10 mouse cellular contexts compared by ENCODE assay signal in genomic region chr4:75466880-75467327, GRCm38 (mm10).
DNase-seq lines count a peak whose midpoint lies in the region; ATAC-seq and TF ChIP-seq lines count a peak whose summit lies in the region.
"Had no signal": no experiment of that assay in that cellular context is flagged by ENCODE, and none has a peak within 500 bp of the region (broad histone marks: within the 10 kb centered on the region; RNA-seq: fewer than 3 reads in every experiment).

No protein-coding gene starts in this region.

- no peak for ATAC-seq in hindbrain, postnatal 0 days
- ATAC-seq in hindbrain, embryonic 11.5 days (ENCODE audit: low FRiP score) = no peak

- H3K27ac ChIP-seq in hindbrain, postnatal 0 days = no peak overlapping the region
- H3K27ac ChIP-seq in hindbrain, embryonic 11.5 days (ENCODE audit: low read depth, low read length) = no peak overlapping the region
- H3K27ac ChIP-seq: liver, embryonic 15.5 days had no signal

- H3K4me2 ChIP-seq in hindbrain, postnatal 0 days (ENCODE audit: low read depth, low read length) = no peak overlapping the region
- H3K4me2 ChIP-seq in hindbrain, embryonic 11.5 days (replicated peaks; ENCODE audit: low read depth, low read length) = no peak overlapping the region
- H3K4me2 ChIP-seq: liver, embryonic 15.5 days had no signal

- 45% methylated on average over 3 of the region's 3 CpGs for WGBS in hindbrain, postnatal 0 days
- WGBS in hindbrain, embryonic 11.5 days = 52% methylated on average over 3 of the region's 3 CpGs

- no peaks in the 10 kb centered on the region for H3K36me3 ChIP-seq in hindbrain, postnatal 0 days (ENCODE audit: insufficient read depth, low read length)
- no peaks in the 10 kb centered on the region for H3K36me3 ChIP-seq in hindbrain, embryonic 11.5 days (ENCODE audit: control insufficient read depth, insufficient read depth, low read length)
- H3K36me3 ChIP-seq: liver, embryonic 15.5 days had no signal

- no peak for TF ChIP-seq CTCF in hindbrain, postnatal 0 days (IDR thresholded peaks at IDR 0.05; ENCODE audit: low read depth)

- DNase-seq in adrenal gland, postnatal 10 days = peak; percentile 30
- DNase-seq in adrenal gland, postnatal 4 days (ENCODE audit: low spot score in 2 of 2) = no peak
- peak; percentile 2 for DNase-seq in hindbrain, postnatal 0 days (ENCODE audit: low spot score)
- DNase-seq in hindbrain, embryonic 11.5 days (ENCODE audit: low spot score) = no peak
- DNase-seq in brain, adult 2 months (ENCODE audit: low read depth, low spot score) = peak; percentile 99
- peak; percentile 93 to 94 for DNase-seq in cerebellum, postnatal 25 days
- no peak for DNase-seq in yolk sac, embryonic 10.5 days (ENCODE audit: low spot score)
- DNase-seq in spleen, postnatal 14 days (ENCODE audit: low spot score in 2 of 2) = no peak
- DNase-seq: kidney, adult 9 months had no signal

- no peaks in the 10 kb centered on the region for H3K9me3 ChIP-seq in hindbrain, postnatal 0 days (ENCODE audit: low read length)
- H3K9me3 ChIP-seq in hindbrain, embryonic 11.5 days (ENCODE audit: control insufficient read depth, low read length) = no peaks in the 10 kb centered on the region
- H3K9me3 ChIP-seq: liver, embryonic 15.5 days had no signal

- no peak overlapping the region for H3K4me3 ChIP-seq in hindbrain, postnatal 0 days (ENCODE audit: low read length)
- H3K4me3 ChIP-seq in hindbrain, embryonic 11.5 days (ENCODE audit: low read depth, low read length) = no peak overlapping the region
- H3K4me3 ChIP-seq: liver, embryonic 15.5 days had no signal

- no peaks in the 10 kb centered on the region for H3K27me3 ChIP-seq in hindbrain, postnatal 0 days (ENCODE audit: insufficient read depth, low read length)
- no peaks in the 10 kb centered on the region for H3K27me3 ChIP-seq in hindbrain, embryonic 11.5 days (ENCODE audit: control insufficient read depth, insufficient read depth, low read length)
- H3K27me3 ChIP-seq: liver, embryonic 15.5 days had no signal

- no peaks in the 10 kb centered on the region for H3K4me1 ChIP-seq in hindbrain, postnatal 0 days (ENCODE audit: insufficient read depth, low read length)
- H3K4me1 ChIP-seq in hindbrain, embryonic 11.5 days (replicated peaks; ENCODE audit: control insufficient read depth, insufficient read depth, low read length) = no peaks in the 10 kb centered on the region
- H3K4me1 ChIP-seq: liver, embryonic 15.5 days had no signal

- no peak overlapping the region for H3K9ac ChIP-seq in hindbrain, postnatal 0 days (replicated peaks; ENCODE audit: low read length)
- H3K9ac ChIP-seq in hindbrain, embryonic 11.5 days (ENCODE audit: low read depth, low read length) = no peak overlapping the region
- H3K9ac ChIP-seq: liver, embryonic 15.5 days had no signal

Comparison
In these comparisons a context has a peak if more than half of its experiments do, and no peak if none do; other contexts are left out.
1. DNase-seq: peak in adrenal gland, postnatal 10 days (single experiment), hindbrain, postnatal 0 days (single experiment), brain, adult 2 months (single experiment) and cerebellum, postnatal 25 days (2 of 2); none in adrenal gland, postnatal 4 days (0 of 2), hindbrain, embryonic 11.5 days (single experiment), yolk sac, embryonic 10.5 days (single experiment) and spleen, postnatal 14 days (0 of 2).